Mouse (Mus musculus) ES-E14 (cell line): ENCODE results near the gene Osbpl9.

Source experiments
- CHD2 ChIP-seq: IDR thresholded peaks from 2 replicates; pipeline ENCODE4 v1.6.1; 2014; ENCODE audit warnings: mild to moderate bottlenecking, low read depth, low read length, inconsistent platforms
- HCFC1 ChIP-seq: IDR thresholded peaks from 2 replicates; pipeline ENCODE4 v1.6.1; 2012; ENCODE audit warnings: low read length, inconsistent platforms, borderline replicate concordance; ENCODE audit not compliant: insufficient read depth
- ZC3H11A ChIP-seq: IDR thresholded peaks from 2 replicates; pipeline ENCODE4 v1.6.1; 2012; ENCODE audit warnings: low read depth, mild to moderate bottlenecking, inconsistent platforms, low read length, borderline replicate concordance
- ZNF384 ChIP-seq: IDR thresholded peaks from 2 replicates; pipeline ENCODE4 v1.6.1; 2012; ENCODE audit warnings: low read depth, low read length, inconsistent platforms

- TF ChIP-seq CHD2 (no peak), ZNF384 (no peak), HCFC1 (no peak), ZC3H11A (no peak)
Measured at GRCm38 (mm10) chr4:109173775-109174440, 28.2 kb downstream of the Osbpl9 start.
